Mouse (Mus musculus) lung, adult 2 months (tissue): ENCODE measurements around the gene Bax. TPM values are rescaled to one million over a fixed set of nuclear protein-coding genes. Genes with fewer than 3 reads are reported as not detected.
A peak's percentile ranks its signal among the peaks of the same experiment; 100 is the strongest.
"Not testable (repeated sequence)": the region's sequence is repeated elsewhere in the genome, so short reads cannot be mapped to it uniquely, and the experiment has no call there.

Source experiments
- DNase-seq: peaks from one replicate; pipeline ENCODE4 v3.0.0; 2022
- H3K4me1 ChIP-seq: fragments of 200-500 bp; 2 replicates; pipeline ENCODE4 v1.6.1; 2011; ENCODE audit warnings: low read length; ENCODE audit not compliant: control insufficient read depth, insufficient read depth
- H3K4me3 ChIP-seq: fragments of 200-500 bp; replicated peaks from 2 replicates; pipeline ENCODE3; 2011; ENCODE audit warnings: low read depth, mild to moderate bottlenecking, control low read depth, low read length; ENCODE audit errors: extremely low read depth
- CTCF ChIP-seq: fragments of 200-500 bp; IDR thresholded peaks from 2 replicates; pipeline ENCODE4 v1.5.1; 2011; ENCODE audit warnings: mild to moderate bottlenecking, low read length, control low read depth; ENCODE audit not compliant: insufficient read depth
- POLR2A ChIP-seq: fragments of 200-500 bp; IDR thresholded peaks from 2 replicates; pipeline ENCODE4 v1.6.1; 2011; ENCODE audit warnings: low read depth, mild to moderate bottlenecking, control low read depth, low read length, borderline replicate concordance; ENCODE audit errors: extremely low read depth
- WGBS: fragments of 180-500 bp; shearing (Covaris S2); methylation state at CpG from one replicate; pipeline ENCODE4 v1.1.7; 2018; 5-methylcytosine and 5-hydroxymethylcytosine counted together
- polyA plus RNA-seq: library from polyadenylated mRNA; depleted of rRNA; stranded (reverse); fragments of >200 nt; gene quantifications from 2 replicates; pipeline ENCODE4 v1.2.3, GENCODE M21; 2012

Gene Bax
- polyA plus RNA-seq, 1 experiment: 128 TPM

DNA sequence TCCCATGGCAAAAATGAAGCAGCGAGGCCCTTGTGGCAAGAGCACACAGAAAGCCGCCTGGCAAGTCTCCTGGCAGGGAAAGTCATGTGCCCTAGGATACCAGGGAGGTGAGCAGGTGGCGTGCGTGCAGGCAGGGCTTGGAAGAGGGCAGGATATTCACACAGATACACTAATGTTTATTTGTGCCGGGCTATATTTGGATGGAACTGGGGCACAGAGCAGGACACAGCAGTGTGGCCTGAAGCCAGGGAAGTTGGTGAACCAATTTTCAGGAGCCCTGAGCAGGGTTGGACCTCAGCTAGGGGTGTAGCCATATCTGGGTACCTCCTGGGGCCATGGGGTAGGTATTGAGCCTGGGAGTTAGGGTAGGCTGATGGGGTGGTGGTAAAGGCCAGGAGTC lies 26.3 kb upstream of the Bax start:
- H3K4me1 ChIP-seq: peaks cover 3% of the 10 kb centered on the region; the same call in 1 of the 2 replicates
- no peak overlapping the region for H3K4me3 ChIP-seq
- TF ChIP-seq CTCF: no peak
- no peak for TF ChIP-seq POLR2A
- 68% methylated on average over 5 of the region's 5 CpGs for WGBS
- DNase-seq: no peak

DNA sequence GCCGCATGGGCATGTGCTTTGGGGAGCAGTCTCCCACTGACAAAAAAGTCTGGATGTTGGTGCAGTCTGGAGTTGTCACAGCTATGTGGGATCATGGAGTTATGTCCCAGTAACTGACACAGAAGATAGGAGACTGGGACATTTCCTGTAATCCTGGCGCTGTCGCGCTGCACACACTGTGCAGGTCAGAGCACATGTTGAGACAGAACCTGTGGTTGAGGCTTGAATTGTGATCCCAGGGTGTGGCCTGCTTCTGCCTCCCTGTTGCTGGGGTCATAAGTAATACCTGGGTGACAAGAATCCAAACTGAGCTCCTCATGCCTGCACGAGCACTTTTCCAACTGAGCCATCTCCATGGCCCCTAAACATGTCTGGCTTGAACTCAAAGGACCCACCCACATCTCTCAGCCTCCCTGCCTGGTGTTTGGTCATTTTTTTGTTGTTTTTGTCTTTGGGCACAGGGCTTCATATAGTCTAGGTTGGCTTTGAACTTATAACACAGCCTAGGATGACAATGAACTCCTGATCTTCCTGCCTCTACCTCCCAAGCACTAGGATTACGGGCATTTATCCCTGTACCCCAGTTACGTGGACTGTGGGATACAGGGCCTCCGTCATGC lies 25.6 kb upstream of the Bax start:
- Histone ChIP-seq H3K4me3 (no peak overlapping the region), H3K4me1 (peaks cover 3% of the 10 kb centered on the region; the same call in 1 of the 2 replicates)
- WGBS: 92% methylated on average over 8 of the region's 8 CpGs
- no peak for DNase-seq
- TF ChIP-seq CTCF: no peak
- TF ChIP-seq POLR2A: no peak

DNA sequence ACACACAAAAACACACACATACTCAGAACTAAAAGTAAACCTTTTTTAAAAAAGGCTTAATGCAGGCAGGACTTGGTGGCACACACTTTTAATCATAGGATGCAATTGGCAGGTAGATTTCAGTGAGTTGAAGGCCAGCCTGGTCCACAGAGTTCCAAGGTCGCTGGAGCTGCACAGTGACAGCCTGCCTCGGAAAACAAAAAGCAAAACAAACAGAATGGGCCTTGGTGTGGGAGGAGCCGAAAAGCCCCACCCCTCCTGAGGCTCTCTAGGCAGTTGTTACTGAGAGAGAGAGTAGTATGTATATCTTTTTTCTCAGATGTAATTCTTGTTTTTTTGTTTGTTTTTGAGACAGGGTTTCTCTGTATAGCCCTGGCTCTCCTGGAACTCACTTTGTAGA lies 24.6 kb upstream of the Bax start:
- DNase-seq: peak; percentile 30
- Histone ChIP-seq H3K4me1 (peaks cover 3% of the 10 kb centered on the region; the same call in 1 of the 2 replicates), H3K4me3 (no peak overlapping the region)
- 8% methylated on average over 3 of the region's 3 CpGs for WGBS
- TF ChIP-seq POLR2A (peak; percentile 35; the same call in 1 of the 2 replicates), CTCF (no peak)

DNA sequence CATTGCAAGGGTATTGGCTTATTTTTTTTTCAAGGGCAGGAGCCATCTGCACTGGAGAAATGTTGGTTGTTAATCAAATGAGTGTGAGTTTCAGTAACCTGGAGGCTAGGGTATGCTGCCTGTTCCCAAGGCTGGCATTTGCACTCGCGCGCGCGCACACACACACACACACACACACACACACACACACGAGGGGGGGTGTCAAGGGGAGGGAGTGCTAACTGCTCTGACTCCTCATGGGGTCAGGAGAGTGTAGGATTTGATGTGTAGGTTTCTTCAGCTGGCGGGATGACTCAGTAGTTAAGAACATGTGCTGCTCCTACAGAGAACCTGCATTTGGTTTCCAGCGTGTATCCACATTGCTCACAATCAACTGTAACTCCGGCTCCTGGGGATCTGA lies 24.1 kb upstream of the Bax start:
- TF ChIP-seq CTCF (no peak), POLR2A (no peak)
- WGBS: 43% methylated on average over 9 of the region's 9 CpGs
- DNase-seq: no peak
- H3K4me3 ChIP-seq: no peak overlapping the region
- H3K4me1 ChIP-seq: peaks cover 3% of the 10 kb centered on the region; the same call in 1 of the 2 replicates

DNA sequence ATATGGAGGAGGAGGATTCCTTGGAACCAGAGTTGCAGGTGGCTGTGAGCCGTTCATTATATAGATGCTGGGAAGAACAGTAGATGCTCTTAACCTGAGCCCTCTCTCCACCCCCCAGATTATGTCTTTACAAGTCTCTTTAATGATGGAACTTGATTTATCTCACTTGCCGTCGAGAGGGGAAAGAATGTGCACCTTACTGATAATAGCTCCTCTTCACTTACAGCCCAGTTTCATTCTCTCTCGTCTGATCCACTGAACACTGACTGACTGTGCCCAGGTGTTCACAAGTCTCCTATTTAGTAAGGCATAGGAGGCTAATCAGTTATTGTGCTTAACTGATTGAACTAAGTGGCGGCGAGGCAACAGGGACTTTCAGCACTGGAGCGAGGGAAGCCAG lies 22.9 kb upstream of the Bax start:
- no peak for DNase-seq
- 83% methylated on average over 7 of the region's 7 CpGs for WGBS
- TF ChIP-seq CTCF (no peak), POLR2A (no peak)
- Histone ChIP-seq H3K4me1 (peaks cover 3% of the 10 kb centered on the region; the same call in 1 of the 2 replicates), H3K4me3 (no peak overlapping the region)

DNA sequence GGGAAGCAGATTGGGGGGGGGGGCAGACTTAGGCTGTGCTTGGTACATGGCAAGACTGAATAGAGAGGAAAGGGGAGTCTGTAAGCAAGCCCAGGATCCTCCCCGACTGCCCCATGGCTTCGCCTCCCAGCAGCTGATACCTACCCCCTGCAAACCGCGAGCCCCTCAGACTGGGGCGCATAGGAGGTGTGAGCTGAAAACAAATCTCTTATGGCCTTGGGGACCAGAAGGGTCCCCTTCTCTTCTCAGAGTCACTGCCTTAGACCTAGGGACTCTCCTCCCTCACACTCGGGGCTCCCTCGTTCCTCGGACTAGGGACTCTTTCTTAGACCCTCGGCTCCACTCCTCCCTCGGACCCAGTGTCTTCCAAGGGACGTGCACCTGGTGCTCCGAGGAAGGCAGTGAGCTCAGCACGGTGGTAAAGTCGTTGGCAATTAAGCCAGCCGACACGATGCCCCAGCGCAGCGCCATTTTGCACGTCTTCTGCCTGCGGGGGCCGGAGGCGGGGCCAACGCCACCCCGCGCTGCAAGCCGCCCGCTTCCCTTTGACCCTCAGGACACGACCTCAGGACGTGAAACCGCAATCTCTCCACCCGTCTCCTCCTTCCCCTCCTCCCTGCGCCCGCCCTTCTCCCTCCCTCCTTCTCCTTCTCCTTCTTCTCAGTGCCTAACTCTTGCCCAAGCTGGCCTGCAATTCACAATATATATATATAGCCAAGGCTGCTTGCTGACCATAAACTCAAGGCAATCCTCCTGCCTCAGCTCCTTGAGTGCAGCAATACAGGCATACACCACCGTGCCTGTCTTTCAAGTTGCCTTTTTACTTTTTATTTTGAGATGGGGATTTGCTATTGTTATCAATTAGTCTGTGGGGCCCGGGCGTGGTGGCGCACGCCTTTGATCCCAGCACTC lies 21.9 kb upstream of the Bax start, which contains the start of gene Dhdh:
TSS of gene Dhdh (minus strand) at position 513 of the 912 bp plus-strand sequence.
- 13% methylated on average over 38 of the region's 38 CpGs for WGBS
- Histone ChIP-seq H3K4me1 (peaks cover 3% of the 10 kb centered on the region; the same call in 1 of the 2 replicates), H3K4me3 (peak within 1 kb of the TSS; percentile 84)
- DNase-seq: peak; percentile 66
- TF ChIP-seq CTCF (no peak), POLR2A (peak; percentile 79; the same call in 1 of the 2 replicates)

DNA sequence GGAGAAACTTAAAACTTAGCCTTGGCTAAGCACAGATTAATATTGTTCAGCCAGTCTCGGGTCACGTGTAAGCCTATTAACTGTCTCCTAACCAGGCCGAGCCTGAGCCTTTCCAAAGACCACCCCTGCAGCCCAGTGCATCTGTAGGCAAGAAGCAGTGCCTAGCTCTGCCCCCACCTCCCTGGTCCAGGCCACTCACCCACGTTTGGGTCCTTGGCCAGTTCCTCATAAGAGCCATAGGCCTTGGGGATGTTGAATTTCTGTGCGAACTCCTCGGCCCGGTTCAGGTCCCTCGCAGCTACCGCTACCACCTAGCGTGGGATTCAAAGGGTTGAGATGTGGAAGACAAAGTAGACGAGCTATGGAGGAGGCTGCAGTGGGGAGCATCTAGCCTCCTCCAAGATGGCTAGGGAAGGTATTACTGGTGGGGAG lies 21.2 kb upstream of the Bax start:
- H3K4me1 ChIP-seq: peaks cover 3% of the 10 kb centered on the region; the same call in 1 of the 2 replicates
- DNase-seq: no peak
- no peak for TF ChIP-seq CTCF
- TF ChIP-seq POLR2A: no peak
- H3K4me3 ChIP-seq: no peak overlapping the region
- WGBS: 61% methylated on average over 11 of the region's 11 CpGs

DNA sequence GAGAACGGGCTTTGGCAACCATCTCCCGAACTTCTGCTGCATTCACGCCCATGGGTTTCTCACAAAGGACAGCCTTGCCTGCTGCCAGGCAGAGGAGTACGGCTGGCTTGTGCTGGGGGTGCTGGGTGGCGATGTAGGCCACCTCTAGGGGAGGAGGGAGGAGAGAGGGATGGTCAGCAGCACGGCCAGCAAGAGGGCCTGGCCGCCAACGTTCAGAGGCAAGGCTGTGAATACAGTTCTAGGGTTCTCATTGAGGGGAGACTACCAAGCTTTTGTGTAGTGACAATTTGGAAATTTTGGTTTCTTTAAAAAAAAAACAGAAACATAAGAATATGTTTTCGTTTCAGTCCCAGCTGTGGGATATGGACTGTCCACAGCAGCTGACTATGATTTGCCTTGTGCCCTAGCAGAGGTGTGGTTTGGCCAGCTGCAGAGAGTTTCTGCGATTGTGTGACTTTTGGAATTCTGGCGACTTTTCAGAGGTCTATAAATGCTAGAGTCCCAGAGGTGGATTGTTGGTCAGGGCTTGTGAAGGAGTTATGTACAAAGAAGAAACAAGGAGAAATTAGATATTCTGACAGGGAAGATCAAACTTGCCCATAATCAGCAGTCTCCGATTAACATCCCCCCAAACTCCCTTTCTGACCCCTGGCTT lies 20.2 kb upstream of the Bax start, which contains the start of gene Gm45808:
TSS of gene Gm45808 (minus strand) at position 51 of the 655 bp plus-strand sequence.
- no peak for DNase-seq
- 78% methylated on average over 12 of the region's 12 CpGs for WGBS
- peaks cover 3% of the 10 kb centered on the region; the same call in 1 of the 2 replicates for H3K4me1 ChIP-seq
- TF ChIP-seq CTCF (no peak), POLR2A (no peak)
- no peak within 1 kb of the TSS for H3K4me3 ChIP-seq

DNA sequence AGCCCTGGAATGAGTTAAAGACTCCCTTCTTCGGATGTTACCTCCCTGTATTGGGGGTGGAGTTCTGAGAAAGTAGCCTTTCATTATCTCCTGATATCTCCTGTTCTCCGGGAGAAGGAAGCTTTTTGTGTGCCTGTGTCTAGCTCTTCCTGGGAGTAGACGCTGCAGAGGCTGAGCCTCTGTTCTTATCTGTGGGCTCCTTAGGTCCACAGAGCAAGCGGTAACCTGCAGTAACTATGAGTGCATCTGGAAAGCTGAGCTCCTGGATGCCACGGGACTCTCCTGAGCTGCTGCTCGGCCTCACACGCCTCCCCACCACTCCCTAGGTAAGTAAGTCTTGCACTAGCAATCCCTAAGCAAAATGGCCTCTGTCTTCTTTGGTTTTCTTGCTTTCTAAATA lies 19.5 kb upstream of the Bax start:
- WGBS: 62% methylated on average over 7 of the region's 7 CpGs
- TF ChIP-seq CTCF (no peak), POLR2A (no peak)
- DNase-seq: no peak
- peaks cover 3% of the 10 kb centered on the region; the same call in 1 of the 2 replicates for H3K4me1 ChIP-seq
- H3K4me3 ChIP-seq: no peak overlapping the region

DNA sequence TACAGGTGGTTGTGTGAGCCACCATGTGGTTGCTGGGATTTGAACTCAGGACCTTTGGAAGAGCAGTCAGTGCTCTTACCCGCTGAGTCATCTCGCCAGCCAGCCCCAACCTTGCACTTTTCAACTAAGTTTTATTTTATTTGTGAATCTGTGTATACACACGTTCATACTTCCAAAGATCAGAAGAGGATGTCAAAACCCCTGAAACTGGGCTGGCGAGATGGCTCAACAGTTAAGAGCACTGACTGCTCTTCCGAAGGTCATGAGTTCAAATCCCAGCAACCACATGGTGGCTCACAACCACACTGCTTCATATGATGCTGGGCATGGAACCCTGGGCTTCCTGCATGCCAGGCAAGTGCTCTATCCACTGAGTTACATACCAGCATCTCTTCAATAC lies 18.3 kb upstream of the Bax start:
- 89% methylated on average over 5 of the region's 5 CpGs for WGBS

More for the DNA sequence above, 18.3 kb upstream of the Bax start:
- DNase-seq, H3K4me1 ChIP-seq, H3K4me3 ChIP-seq: not testable (repeated sequence)
